Mouse (Mus musculus): Measurements from ENCODE around the gene Dohh. TPM values are rescaled to one million over a fixed set of nuclear protein-coding genes. Genes with fewer than 3 reads are reported as not detected.

Gene Dohh
- polyA plus RNA-seq, 1 experiment from 2014 or later, result 59.4 TPM

DNA sequence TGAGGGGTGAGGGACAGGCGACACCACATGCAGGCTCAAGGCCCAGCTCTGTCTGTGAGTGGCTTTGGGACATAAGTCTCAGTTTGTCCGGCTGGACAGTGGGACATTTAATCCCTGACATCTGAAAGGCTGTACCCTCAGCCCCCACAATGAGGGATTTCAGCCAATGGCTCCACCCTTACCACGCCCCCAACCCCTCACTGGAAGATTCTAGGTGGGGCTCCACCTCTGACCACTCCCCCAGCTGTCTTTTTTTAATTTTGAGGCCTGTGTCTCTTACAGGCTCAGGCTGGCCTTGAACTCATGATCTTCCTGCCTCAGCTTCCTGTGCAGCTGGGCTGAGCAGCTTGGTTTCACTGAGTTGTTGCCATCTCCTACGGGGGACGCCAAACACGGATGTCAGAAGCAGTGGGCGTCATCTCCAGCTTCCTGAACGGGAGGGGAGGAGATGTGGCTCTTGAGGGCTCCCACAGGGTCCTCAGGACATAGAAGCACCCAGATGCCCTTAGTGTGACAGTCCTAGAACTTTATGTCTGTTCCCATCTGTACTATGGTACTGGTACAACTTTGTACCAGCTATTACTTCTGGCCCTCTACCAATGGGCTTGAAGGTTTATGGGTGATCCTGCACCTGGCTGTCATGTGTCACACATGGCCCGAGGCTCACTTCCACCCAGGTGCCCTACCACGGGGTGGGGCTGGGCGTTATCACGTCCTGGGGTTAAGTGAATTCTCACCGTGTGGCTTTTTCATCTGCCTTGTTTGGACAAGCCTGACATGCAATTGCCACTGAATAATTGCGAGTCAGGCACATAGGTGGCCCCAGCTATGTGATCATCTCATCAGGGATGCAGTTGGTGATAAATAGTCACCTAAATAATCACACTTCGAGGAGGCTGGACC lies 50.4 kb downstream of the Dohh start:
- Histone ChIP-seq H3K4me1 (replicated peaks; ENCODE audit: control insufficient read depth, insufficient read depth, low read length) (0 out of 2 replicates have a peak, but pooled peaks cover 4% of the 10 kb centered on the region), H3K9me3 (ENCODE audit: control insufficient read depth) (no peaks in the 10 kb centered on the region), H3K4me2 (replicated peaks; ENCODE audit: low read depth) (no peak overlapping the region), H3K27me3 (replicated peaks; ENCODE audit: control insufficient read depth, insufficient read depth, low read length) (0 out of 2 replicates have a peak, but pooled peaks cover 4% of the 10 kb centered on the region), H3K36me3 (ENCODE audit: control insufficient read depth, insufficient read depth) (no peaks in the 10 kb centered on the region), H3K9ac (ENCODE audit: low read depth, low read length) (no peak overlapping the region), H3K27ac (ENCODE audit: low read depth, low read length) (no peak overlapping the region), H3K4me3 (ENCODE audit: low read depth, low read length) (no peak overlapping the region)
- TF ChIP-seq CTCF (IDR thresholded peaks at IDR 0.05; ENCODE audit: low read depth), result no peak
- 45% methylated on average over 15 of the region's 15 CpGs for WGBS
- ATAC-seq, result no peak

DNA sequence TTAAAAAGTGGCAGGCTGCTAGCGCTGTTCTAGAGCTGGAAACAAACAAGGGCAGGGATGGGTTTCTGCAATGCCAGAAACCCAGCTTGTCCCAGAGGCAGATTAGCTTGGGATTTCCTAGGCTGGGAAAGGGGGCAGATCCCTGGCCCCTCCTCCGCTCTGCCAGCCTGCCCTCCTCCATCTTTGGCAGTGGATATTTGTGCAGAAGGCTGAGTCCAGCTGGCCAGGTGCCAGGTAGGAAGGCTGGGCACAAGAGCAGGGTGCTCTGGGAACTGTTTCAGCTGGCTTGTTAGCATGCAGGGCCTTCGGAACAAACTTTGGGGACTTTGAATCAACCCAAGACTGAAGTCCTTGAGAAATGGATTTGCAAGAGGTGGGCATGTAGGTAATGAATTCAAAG lies 51.2 kb downstream of the Dohh start:
- H3K9ac ChIP-seq (ENCODE audit: low read depth, low read length), result no peak overlapping the region
- H3K9me3 ChIP-seq (ENCODE audit: control insufficient read depth), result no peaks in the 10 kb centered on the region
- H3K27ac ChIP-seq (ENCODE audit: low read depth, low read length), result no peak overlapping the region
- no peaks in the 10 kb centered on the region for H3K36me3 ChIP-seq (ENCODE audit: control insufficient read depth, insufficient read depth)
- H3K4me1 ChIP-seq (replicated peaks; ENCODE audit: control insufficient read depth, insufficient read depth, low read length), result 0 out of 2 replicates have a peak, but pooled peaks cover 4% of the 10 kb centered on the region
- 0 out of 2 replicates have a peak, but pooled peaks cover 4% of the 10 kb centered on the region for H3K27me3 ChIP-seq (replicated peaks; ENCODE audit: control insufficient read depth, insufficient read depth, low read length)
- 66% methylated on average over 3 of the region's 3 CpGs for WGBS
- ATAC-seq, result no peak
- no peak for TF ChIP-seq CTCF (IDR thresholded peaks at IDR 0.05; ENCODE audit: low read depth)
- no peak overlapping the region for H3K4me2 ChIP-seq (replicated peaks; ENCODE audit: low read depth)
- H3K4me3 ChIP-seq (ENCODE audit: low read depth, low read length), result no peak overlapping the region

Small RNAs within 50 kb of the gene (microRNA-seq; reads per million reads assigned to microRNA genes)
- gene Mir1191b (1.1 reads per million), gene Mir6913 (not detected)

Other genes with a start within 250 kb of the Dohh start
- 54.1 and 67.6 TPM in 2 replicates for gene Zbtb7a, start 249.2 kb upstream of the Dohh start, polyA plus RNA-seq (2015; fragmentation: Nextera tagmentation; extraction: Ambion mirVana)
- gene Pias4, start 216.5 kb upstream of the Dohh start, polyA plus RNA-seq (2015; fragmentation: Nextera tagmentation; extraction: Ambion mirVana), result 32.8 and 36.5 TPM in 2 replicates
- 286 and 316 TPM in 2 replicates for gene Eef2, start 207.8 kb upstream of the Dohh start, polyA plus RNA-seq (2015; fragmentation: Nextera tagmentation; extraction: Ambion mirVana)
- 50.5 and 53.4 TPM in 2 replicates for gene Dapk3, start 201.4 kb upstream of the Dohh start, polyA plus RNA-seq (2015; fragmentation: Nextera tagmentation; extraction: Ambion mirVana)
- 0.12 TPM in 2 replicates for gene 4930442H23Rik, start 200.6 kb upstream of the Dohh start, polyA plus RNA-seq (2015; fragmentation: Nextera tagmentation; extraction: Ambion mirVana)
- 0.08 and 0.10 TPM in 2 replicates for gene Nmrk2, start 182.4 kb upstream of the Dohh start, polyA plus RNA-seq (2015; fragmentation: Nextera tagmentation; extraction: Ambion mirVana)
- gene Atcay, start 153.6 kb upstream of the Dohh start, polyA plus RNA-seq (2015; fragmentation: Nextera tagmentation; extraction: Ambion mirVana), result 0.90 and 1.1 TPM in 2 replicates
- 3.2 and 3.4 TPM in 2 replicates for gene Zfr2, start 151.3 kb upstream of the Dohh start, polyA plus RNA-seq (2015; fragmentation: Nextera tagmentation; extraction: Ambion mirVana)
- 0.66 and 1.2 TPM in 2 replicates for gene Matk, start 131.5 kb upstream of the Dohh start, polyA plus RNA-seq (2015; fragmentation: Nextera tagmentation; extraction: Ambion mirVana)
- gene Mrpl54, start 117.5 kb upstream of the Dohh start, polyA plus RNA-seq (2015; fragmentation: Nextera tagmentation; extraction: Ambion mirVana), result 268 and 287 TPM in 2 replicates
- 75.2 and 75.4 TPM in 2 replicates for gene Apba3, start 117.5 kb upstream of the Dohh start, polyA plus RNA-seq (2015; fragmentation: Nextera tagmentation; extraction: Ambion mirVana)
- gene Tjp3, start 92.8 kb upstream of the Dohh start, polyA plus RNA-seq (2015; fragmentation: Nextera tagmentation; extraction: Ambion mirVana), result 43.2 and 43.4 TPM in 2 replicates
- 27.2 and 27.6 TPM in 2 replicates for gene Pip5k1c, start 91.5 kb upstream of the Dohh start, polyA plus RNA-seq (2015; fragmentation: Nextera tagmentation; extraction: Ambion mirVana)
- 14.7 and 15.0 TPM in 2 replicates for gene Cactin, start 63.3 kb upstream of the Dohh start, polyA plus RNA-seq (2015; fragmentation: Nextera tagmentation; extraction: Ambion mirVana)
- 9.8 and 10.7 TPM in 2 replicates for gene Tbxa2r, start 55.7 kb upstream of the Dohh start, polyA plus RNA-seq (2015; fragmentation: Nextera tagmentation; extraction: Ambion mirVana)
- 0.04 and 0.08 TPM in 2 replicates for gene Gipc3, start 41.2 kb upstream of the Dohh start, polyA plus RNA-seq (2015; fragmentation: Nextera tagmentation; extraction: Ambion mirVana)
- 99.8 and 111 TPM in 2 replicates for gene Hmg20b, start 33.9 kb upstream of the Dohh start, polyA plus RNA-seq (2015; fragmentation: Nextera tagmentation; extraction: Ambion mirVana)
- 29.6 and 32.8 TPM in 2 replicates for gene Mfsd12, start 26.9 kb upstream of the Dohh start, polyA plus RNA-seq (2015; fragmentation: Nextera tagmentation; extraction: Ambion mirVana)
- gene 4930404N11Rik, start 18.6 kb upstream of the Dohh start, polyA plus RNA-seq (2015; fragmentation: Nextera tagmentation; extraction: Ambion mirVana), result 0.85 and 1.5 TPM in 2 replicates
- gene Fzr1, start 5.9 kb upstream of the Dohh start, polyA plus RNA-seq (2015; fragmentation: Nextera tagmentation; extraction: Ambion mirVana), result 40.8 and 45.2 TPM in 2 replicates
- gene Gm48551, start within 50 bp of the Dohh start, polyA plus RNA-seq (2015; fragmentation: Nextera tagmentation; extraction: Ambion mirVana), result 0.76 and 1.1 TPM in 2 replicates
- gene Gm48552, start 4.6 kb downstream of the Dohh start, polyA plus RNA-seq (2015; fragmentation: Nextera tagmentation; extraction: Ambion mirVana), result 0.31 TPM in 1 of 2 replicates, not detected in the other
- 1,233 and 1,333 TPM in 2 replicates for gene Smim24, start 8.6 kb downstream of the Dohh start, polyA plus RNA-seq (2015; fragmentation: Nextera tagmentation; extraction: Ambion mirVana)
- gene Nfic, start 71.2 kb downstream of the Dohh start, polyA plus RNA-seq (2015; fragmentation: Nextera tagmentation; extraction: Ambion mirVana), result 29.2 and 35.1 TPM in 2 replicates
- gene Celf5, start 98.3 kb downstream of the Dohh start, polyA plus RNA-seq (2015; fragmentation: Nextera tagmentation; extraction: Ambion mirVana), result 0.76 and 1.0 TPM in 2 replicates
- gene Ncln, start 112.0 kb downstream of the Dohh start, polyA plus RNA-seq (2015; fragmentation: Nextera tagmentation; extraction: Ambion mirVana), result 58.6 and 61.1 TPM in 2 replicates
- 0.50 and 0.74 TPM in 2 replicates for gene S1pr4, start 115.7 kb downstream of the Dohh start, polyA plus RNA-seq (2015; fragmentation: Nextera tagmentation; extraction: Ambion mirVana)
- 0.64 and 0.78 TPM in 2 replicates for gene Gna15, start 139.8 kb downstream of the Dohh start, polyA plus RNA-seq (2015; fragmentation: Nextera tagmentation; extraction: Ambion mirVana)
- 188 and 195 TPM in 2 replicates for gene Gna11, start 160.8 kb downstream of the Dohh start, polyA plus RNA-seq (2015; fragmentation: Nextera tagmentation; extraction: Ambion mirVana)
- 528 and 536 TPM in 2 replicates for gene Aes, start 175.1 kb downstream of the Dohh start, polyA plus RNA-seq (2015; fragmentation: Nextera tagmentation; extraction: Ambion mirVana)
- 3.0 and 5.2 TPM in 2 replicates for gene Tle2, start 190.1 kb downstream of the Dohh start, polyA plus RNA-seq (2015; fragmentation: Nextera tagmentation; extraction: Ambion mirVana)
- gene Tle6, start 216.6 kb downstream of the Dohh start, polyA plus RNA-seq (2015; fragmentation: Nextera tagmentation; extraction: Ambion mirVana), result 3.9 and 4.2 TPM in 2 replicates
- 0.18 and 0.20 TPM in 2 replicates for gene BC025920, start 221.8 kb downstream of the Dohh start, polyA plus RNA-seq (2015; fragmentation: Nextera tagmentation; extraction: Ambion mirVana)
- gene Sirt6, start 243.4 kb downstream of the Dohh start, polyA plus RNA-seq (2015; fragmentation: Nextera tagmentation; extraction: Ambion mirVana), result 13.5 and 13.9 TPM in 2 replicates
- 3.5 and 4.2 TPM in 2 replicates for gene Ankrd24, start 244.1 kb downstream of the Dohh start, polyA plus RNA-seq (2015; fragmentation: Nextera tagmentation; extraction: Ambion mirVana)

Measured in intestine, postnatal 0 days (tissue).